Mouse (Mus musculus): Measurements from ENCODE around the gene Syngr4. TPM values are rescaled to one million over a fixed set of nuclear protein-coding genes. Genes with fewer than 3 reads are reported as not detected.
"Not testable (repeated sequence)": the region's sequence is repeated elsewhere in the genome, so short reads cannot be mapped to it uniquely, and the experiment has no call there.

Syngr4 gene
- polyA plus RNA-seq, 1 experiment from 2014 or later: not detected

DNA sequence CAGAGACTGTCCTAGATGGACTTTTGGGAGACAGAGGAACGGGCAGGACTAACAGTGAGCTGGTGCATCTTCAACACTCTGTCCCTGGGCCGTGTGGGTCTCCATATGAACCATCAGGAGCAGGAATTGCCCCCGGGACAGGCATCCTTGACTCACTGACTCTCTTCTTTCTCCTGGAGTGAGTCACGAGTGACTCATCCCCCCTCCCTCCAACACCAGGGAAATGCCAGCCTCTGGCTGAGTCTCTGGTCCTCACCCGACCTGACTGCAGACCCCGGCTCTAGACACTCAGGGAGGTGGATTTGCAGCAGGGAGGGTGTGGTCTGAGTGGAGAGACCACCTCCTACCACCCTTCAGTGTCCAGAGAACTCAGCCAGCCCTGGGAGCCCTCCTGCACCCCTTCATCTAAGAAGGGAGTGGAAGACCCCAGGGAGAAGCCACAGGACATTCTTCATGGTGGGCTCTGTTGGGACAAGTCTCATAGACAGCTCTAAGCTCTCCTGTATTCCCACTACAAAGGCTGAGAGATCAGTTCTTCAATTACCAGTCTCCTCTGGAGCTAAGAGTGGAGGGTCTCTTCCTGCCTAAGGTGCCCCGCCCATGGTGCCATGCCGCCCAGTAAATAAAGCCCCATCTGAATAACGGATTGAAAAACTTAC is 24.2 kb upstream of the Syngr4 start:
- Histone ChIP-seq H3K27ac (peak overlapping the region; percentile 100), H3K36me3 (ENCODE audit: inconsistent target) (peaks cover 17% of the 10 kb centered on the region), H3K79me2 (ENCODE audit: inconsistent target) (peaks cover 34% of the 10 kb centered on the region), H3K4me3 (ENCODE audit: inconsistent target) (peak overlapping the region; percentile 96)
- 0% methylated on average over 8 of the region's 9 CpGs for WGBS (ENCODE audit: missing documents)

GRCm38 (mm10) chr7:45919761-45920160 is 23.2 kb upstream of the Syngr4 start:
- WGBS (ENCODE audit: missing documents): 10% methylated on average over 4 of the region's 4 CpGs
- H3K36me3 ChIP-seq (ENCODE audit: inconsistent target): peaks cover 17% of the 10 kb centered on the region
- peak overlapping the region; percentile 100 for H3K27ac ChIP-seq
- H3K79me2 ChIP-seq (ENCODE audit: inconsistent target): peaks cover 34% of the 10 kb centered on the region
- H3K4me3 ChIP-seq (ENCODE audit: inconsistent target): peak overlapping the region; percentile 96

DNA sequence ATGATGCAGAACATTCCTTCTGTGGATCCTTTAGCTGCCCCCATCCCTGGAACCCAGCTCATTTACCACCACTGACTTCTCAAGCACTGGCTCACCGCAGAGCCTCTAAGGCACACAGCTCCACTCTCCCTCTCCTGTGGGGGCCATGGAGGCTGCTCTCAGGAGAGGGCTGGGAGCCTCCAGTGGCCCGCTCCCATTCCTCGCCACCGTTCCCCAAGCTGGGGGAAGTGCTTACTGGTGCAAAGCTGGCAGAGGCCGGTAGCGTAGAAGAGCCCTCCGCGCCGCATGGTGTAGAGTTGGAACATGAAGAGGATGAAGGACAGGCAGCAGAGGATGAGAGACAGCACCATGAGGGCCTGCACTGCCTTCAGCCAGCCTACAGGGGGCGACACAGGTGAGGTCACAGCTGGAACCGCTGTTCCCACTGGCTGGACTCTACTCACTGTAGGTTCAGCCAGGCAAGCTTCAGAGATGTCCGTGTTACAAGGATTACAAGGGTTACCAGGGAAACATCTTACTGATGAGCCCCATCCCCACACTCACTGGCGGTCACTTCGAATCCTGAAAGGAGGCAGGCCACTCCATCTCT is 22.7 kb upstream of the Syngr4 start:
- WGBS (ENCODE audit: missing documents): 70% methylated on average over 14 of the region's 14 CpGs
- H3K79me2 ChIP-seq (ENCODE audit: inconsistent target): peaks cover 34% of the 10 kb centered on the region
- peak overlapping the region; percentile 96 for H3K4me3 ChIP-seq (ENCODE audit: inconsistent target)
- peaks cover 17% of the 10 kb centered on the region for H3K36me3 ChIP-seq (ENCODE audit: inconsistent target)
- H3K27ac ChIP-seq: peak overlapping the region; percentile 100; the same call in 1 of the 2 replicates

DNA sequence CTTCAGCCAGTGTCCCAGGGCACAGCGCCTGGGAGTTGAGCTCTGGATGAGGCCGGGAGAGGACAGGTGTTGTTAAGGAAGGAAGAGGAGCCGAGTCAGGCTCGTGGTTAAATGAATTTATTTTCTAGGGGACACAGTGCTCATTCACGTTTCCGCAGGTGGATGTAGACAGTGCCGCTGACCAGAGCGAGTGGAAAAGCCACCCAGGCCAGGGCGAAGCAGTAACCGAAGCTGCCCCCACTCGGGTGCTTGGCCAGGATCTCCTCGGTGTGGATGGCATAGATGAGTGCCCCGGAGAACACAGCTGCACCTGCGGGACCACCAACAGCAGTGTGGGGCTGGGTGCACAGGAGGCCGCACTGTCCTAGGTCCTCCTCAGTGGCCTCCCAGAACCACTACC is 21.4 kb upstream of the Syngr4 start:
- 80% methylated on average over 15 of the region's 15 CpGs for WGBS (ENCODE audit: missing documents)
- Histone ChIP-seq H3K27ac (no peak overlapping the region), H3K4me3 (ENCODE audit: inconsistent target) (no peak overlapping the region), H3K36me3 (ENCODE audit: inconsistent target) (peaks cover 17% of the 10 kb centered on the region), H3K79me2 (ENCODE audit: inconsistent target) (peaks cover 34% of the 10 kb centered on the region)

DNA sequence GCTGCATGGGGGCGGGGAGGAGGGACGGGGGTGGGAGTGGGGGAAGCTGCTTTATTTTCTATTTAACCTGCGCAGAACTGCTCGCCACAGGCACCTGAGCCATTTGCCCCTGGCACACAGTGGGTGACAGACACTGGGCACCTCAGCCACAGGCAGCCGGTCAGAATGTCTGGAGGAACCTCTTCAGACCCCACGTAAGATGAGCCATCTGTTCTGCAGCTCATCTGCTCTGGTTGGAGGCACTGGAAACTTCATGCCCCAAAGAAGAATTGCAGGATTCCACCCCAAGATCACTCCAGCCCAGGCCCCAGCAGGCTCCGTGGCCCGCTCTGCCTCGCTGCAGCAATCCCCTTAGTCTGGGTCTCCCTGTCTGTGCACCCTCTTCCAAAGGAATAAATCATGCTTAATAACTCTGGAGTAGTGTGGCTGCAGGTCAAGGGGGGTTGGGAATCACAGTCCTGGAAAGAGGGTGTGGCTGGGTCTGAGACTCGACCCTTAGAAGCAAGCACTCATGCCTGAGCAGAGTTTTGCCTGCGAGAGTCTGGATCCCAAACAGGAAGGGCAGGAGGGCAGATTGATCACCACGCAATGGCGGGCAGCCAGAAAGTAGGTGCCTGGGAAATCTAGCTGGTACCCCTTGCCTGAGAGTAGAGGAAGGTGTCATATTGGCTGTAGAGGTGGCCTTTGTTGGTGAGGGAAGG is 20.6 kb upstream of the Syngr4 start:
- H3K79me2 ChIP-seq (ENCODE audit: inconsistent target): peaks cover 34% of the 10 kb centered on the region
- H3K4me3 ChIP-seq (ENCODE audit: inconsistent target): no peak overlapping the region
- 29% methylated on average over 12 of the region's 13 CpGs for whole genome bisulfite sequencing (ENCODE audit: missing documents)
- H3K36me3 ChIP-seq (ENCODE audit: inconsistent target): peaks cover 17% of the 10 kb centered on the region
- H3K27ac ChIP-seq: peak overlapping the region; percentile 27; the same call in 1 of the 2 replicates

- peaks cover 34% of the 10 kb centered on the region for H3K79me2 ChIP-seq (ENCODE audit: inconsistent target)
- peaks cover 17% of the 10 kb centered on the region for H3K36me3 ChIP-seq (ENCODE audit: inconsistent target)
- H3K27ac ChIP-seq: peak overlapping the region; percentile 48
- 31% methylated on average over 26 of the region's 26 CpGs for WGBS (ENCODE audit: missing documents)
- H3K4me3 ChIP-seq (ENCODE audit: inconsistent target): peak overlapping the region; percentile 8; the same call in 1 of the 2 replicates
Observed at GRCm38 (mm10) chr7:45916056-45917003, 19.8 kb upstream of the Syngr4 start.

- WGBS (ENCODE audit: missing documents): 95% methylated on average over 5 of the region's 5 CpGs
- no peak overlapping the region for H3K27ac ChIP-seq
- H3K36me3 ChIP-seq (ENCODE audit: inconsistent target): peaks cover 18% of the 10 kb centered on the region
Observed at GRCm38 (mm10) chr7:45915011-45915410, 18.5 kb upstream of the Syngr4 start.

GRCm38 (mm10) chr7:45914067-45914466 is 17.6 kb upstream of the Syngr4 start:
- Histone ChIP-seq H3K36me3 (ENCODE audit: inconsistent target) (peaks cover 23% of the 10 kb centered on the region), H3K4me3 (ENCODE audit: inconsistent target) (no peak overlapping the region), H3K79me2 (ENCODE audit: inconsistent target) (peaks cover 16% of the 10 kb centered on the region), H3K27ac (no peak overlapping the region)
- 97% methylated on average over 6 of the region's 6 CpGs for WGBS (ENCODE audit: missing documents)

More at GRCm38 (mm10) chr7:45915011-45915410, 18.5 kb upstream of the Syngr4 start:
- Histone ChIP-seq H3K4me3 (ENCODE audit: inconsistent target) (no peak overlapping the region), H3K79me2 (ENCODE audit: inconsistent target) (peaks cover 25% of the 10 kb centered on the region)

DNA sequence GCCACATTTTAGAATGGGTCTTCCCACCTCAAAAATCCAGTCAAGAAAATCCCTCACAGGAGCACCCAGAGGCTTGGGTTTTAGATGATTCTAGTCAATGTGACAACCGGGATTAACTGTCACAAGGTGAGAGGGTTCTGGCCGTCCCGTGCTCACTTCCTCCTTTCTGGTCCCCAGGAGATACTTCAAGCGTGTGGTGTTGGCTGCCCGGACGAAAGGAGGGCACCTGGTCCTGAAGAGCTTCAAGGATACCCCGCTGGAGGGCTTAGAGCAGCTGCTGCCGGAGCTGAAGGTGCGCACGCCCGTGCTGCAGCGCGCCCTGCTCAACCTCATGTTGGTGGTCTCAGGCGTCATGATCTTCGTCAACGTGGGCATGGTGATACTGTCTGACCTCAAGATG is 12.6 kb upstream of the Syngr4 start:
- no peak overlapping the region for H3K27ac ChIP-seq
- WGBS (ENCODE audit: missing documents): 84% methylated on average over 16 of the region's 16 CpGs
- H3K36me3 ChIP-seq (ENCODE audit: inconsistent target): peaks cover 7% of the 10 kb centered on the region; the same call in 1 of the 2 replicates
- H3K79me2 ChIP-seq (ENCODE audit: inconsistent target): no peaks in the 10 kb centered on the region
- no peak overlapping the region for H3K4me3 ChIP-seq (ENCODE audit: inconsistent target)

DNA sequence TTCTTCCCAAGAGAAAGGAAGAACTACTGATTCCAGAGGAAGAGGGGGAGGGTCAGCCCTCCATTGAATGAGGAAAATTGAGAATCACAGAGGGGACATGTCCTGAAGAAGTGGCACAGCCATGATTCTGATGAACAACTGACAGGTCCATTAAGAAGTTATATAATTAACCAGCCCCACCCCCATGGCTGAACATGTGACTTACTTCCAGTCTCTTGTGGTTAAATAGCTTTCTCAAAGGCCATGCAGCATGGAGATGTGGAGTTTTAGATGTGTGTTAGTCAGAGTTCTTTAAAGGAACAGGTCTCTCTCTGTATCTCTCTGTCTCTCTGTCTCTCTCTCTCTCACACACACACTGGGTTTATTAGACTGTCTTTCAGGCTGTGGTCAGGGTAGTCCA is 11.9 kb upstream of the Syngr4 start:
- H3K4me3 ChIP-seq (ENCODE audit: inconsistent target): no peak overlapping the region
- no peaks in the 10 kb centered on the region for H3K79me2 ChIP-seq (ENCODE audit: inconsistent target)
- peaks cover 7% of the 10 kb centered on the region; the same call in 1 of the 2 replicates for H3K36me3 ChIP-seq (ENCODE audit: inconsistent target)
- peak overlapping the region; percentile 21 for H3K27ac ChIP-seq

- Histone ChIP-seq H3K4me3 (ENCODE audit: inconsistent target) (no peak overlapping the region), H3K27ac (no peak overlapping the region), H3K79me2 (ENCODE audit: inconsistent target) (no peaks in the 10 kb centered on the region), H3K36me3 (ENCODE audit: inconsistent target) (peaks cover 7% of the 10 kb centered on the region; the same call in 1 of the 2 replicates)
- WGBS (ENCODE audit: missing documents): 77% methylated on average over 9 of the region's 9 CpGs
Observed at GRCm38 (mm10) chr7:45906622-45907021, 10.1 kb upstream of the Syngr4 start.

DNA sequence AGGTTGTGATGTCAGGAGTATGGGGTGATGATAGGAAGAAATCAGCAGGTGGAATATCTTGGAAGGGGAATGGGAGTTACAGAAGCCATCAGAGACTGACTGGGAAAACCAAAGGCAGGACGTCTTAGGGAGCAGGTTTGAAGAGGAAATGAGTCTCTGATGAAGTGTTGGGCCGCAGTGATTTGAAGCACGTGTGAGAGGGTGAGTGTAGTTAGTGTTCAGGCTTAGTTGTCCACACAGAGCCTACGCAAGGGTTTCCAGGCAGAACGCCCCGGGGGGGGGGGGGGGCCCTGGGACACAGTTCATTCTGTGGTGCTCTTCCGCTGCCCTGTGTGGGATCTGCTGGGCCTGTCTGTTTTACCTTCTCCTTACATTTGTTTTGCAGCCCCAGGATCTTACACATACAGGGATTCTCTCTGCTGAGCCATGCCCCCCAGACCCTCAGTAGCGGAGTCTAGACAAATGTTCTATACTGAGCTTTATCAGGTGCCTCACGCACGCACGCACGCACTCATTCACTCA is 6.0 kb upstream of the Syngr4 start:
- Histone ChIP-seq H3K79me2 (ENCODE audit: inconsistent target) (no peaks in the 10 kb centered on the region), H3K36me3 (ENCODE audit: inconsistent target) (no peaks in the 10 kb centered on the region), H3K27ac (no peak overlapping the region), H3K4me3 (ENCODE audit: inconsistent target) (no peak overlapping the region)
- 80% methylated on average over 12 of the region's 12 CpGs for WGBS (ENCODE audit: missing documents)

GRCm38 (mm10) chr7:45901562-45901961 is 5.0 kb upstream of the Syngr4 start:
- Histone ChIP-seq H3K4me3 (ENCODE audit: inconsistent target) (no peak overlapping the region), H3K36me3 (ENCODE audit: inconsistent target) (no peaks in the 10 kb centered on the region), H3K79me2 (ENCODE audit: inconsistent target) (no peaks in the 10 kb centered on the region), H3K27ac (no peak overlapping the region)
- 59% methylated on average over 5 of the region's 5 CpGs for WGBS (ENCODE audit: missing documents)

DNA sequence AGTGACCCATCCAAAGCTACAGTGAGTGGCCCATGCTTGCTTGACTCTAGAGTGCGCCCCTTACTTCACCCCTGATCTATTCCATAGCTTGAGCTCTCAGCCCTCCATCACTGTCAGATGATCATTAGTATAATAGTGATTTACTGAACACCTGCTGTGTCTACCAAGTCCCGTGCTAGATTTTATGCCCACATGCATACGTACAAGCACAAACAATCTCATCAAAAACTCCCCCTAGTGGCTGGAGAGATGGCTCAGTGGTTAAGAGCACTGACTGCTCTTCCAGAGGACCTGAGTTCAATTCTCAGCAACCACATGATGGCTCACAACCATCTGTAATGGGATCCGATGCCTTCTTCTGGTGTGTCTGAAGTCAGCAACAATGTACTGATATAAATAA is 1.6 kb upstream of the Syngr4 start:
- not testable (repeated sequence) for H3K79me2 ChIP-seq (ENCODE audit: inconsistent target); H3K36me3 ChIP-seq (ENCODE audit: inconsistent target); H3K27ac ChIP-seq
- peak overlapping the region; percentile 63; the same call in 1 of the 2 replicates for H3K4me3 ChIP-seq (ENCODE audit: inconsistent target)
- WGBS (ENCODE audit: missing documents): 43% methylated on average over 4 of the region's 4 CpGs

All from macrophage (primary cell).